Mouse (Mus musculus): Measurements from ENCODE around the gene Eif4a1.

DNA sequence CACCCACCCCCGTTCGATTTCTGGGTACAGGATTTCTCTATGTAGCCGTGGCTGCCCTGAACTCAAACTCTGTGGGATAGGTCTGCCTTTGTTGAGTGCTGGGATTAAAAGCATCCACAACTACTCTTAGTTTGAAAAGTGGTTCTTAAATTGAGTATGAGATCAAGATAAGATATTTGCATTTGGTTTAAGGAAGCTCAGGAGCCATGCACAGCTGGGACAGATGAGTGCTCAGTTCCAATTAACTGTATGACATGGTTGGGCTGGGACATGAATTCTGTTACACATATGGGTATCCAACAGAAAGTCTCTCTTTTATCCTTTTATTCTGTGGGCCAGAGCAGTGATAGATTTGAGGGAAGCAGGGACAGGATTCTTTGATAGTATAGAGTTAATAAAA, 36.8 kb downstream of the Eif4a1 start:
- TF ChIP-seq POLR2A (IDR thresholded peaks at IDR 0.05; ENCODE audit: control insufficient read depth, extremely low read depth, insufficient read depth, low read length, poor library complexity): no peak
- TF ChIP-seq CTCF (IDR thresholded peaks at IDR 0.05; ENCODE audit: borderline replicate concordance, control insufficient read depth, extremely low read depth, insufficient read depth, low read length, poor library complexity): no peak

Measured in thymus, adult 2 months (tissue).